Comparison of ENCODE assay signal across 8 mouse cellular contexts in genomic region chr14:76466641-76467323, GRCm38 (mm10). TPM values are rescaled to one million over a fixed set of nuclear protein-coding genes. Genes with fewer than 3 reads are reported as not detected.
DNase-seq lines count a peak whose midpoint lies in the region; ATAC-seq and TF ChIP-seq lines count a peak whose summit lies in the region.

No protein-coding gene starts in this region.

- peaks cover 41% of the 10 kb centered on the region for H3K4me1 ChIP-seq in embryonic facial prominence, embryonic 10.5 days
- 0 out of 2 replicates have a peak, but pooled peaks cover 3% of the 10 kb centered on the region for H3K4me1 ChIP-seq in kidney, adult 2 months (ENCODE audit: control insufficient read depth, insufficient read depth, low read length)
- H3K4me1 ChIP-seq in stomach, embryonic 15.5 days, result peaks cover 19% of the 10 kb centered on the region; the same call in 1 of the 2 replicates

- no peak overlapping the region for H3K4me3 ChIP-seq in embryonic facial prominence, embryonic 10.5 days
- H3K4me3 ChIP-seq in kidney, adult 2 months (ENCODE audit: insufficient read depth, low read depth, low read length), result no peak overlapping the region
- no peak overlapping the region for H3K4me3 ChIP-seq in myocyte
- H3K4me3 ChIP-seq in stomach, embryonic 15.5 days (replicated peaks), result no peak overlapping the region

- no peak overlapping the region for H3K9ac ChIP-seq in stomach, embryonic 15.5 days

- H3K79me2 ChIP-seq in myocyte (ENCODE audit: control insufficient read depth, insufficient read depth), result no peaks in the 10 kb centered on the region

- 27% methylated on average over 18 of the region's 18 CpGs for WGBS in embryonic facial prominence, embryonic 10.5 days
- WGBS in kidney, adult 2 months, result 40% methylated on average over 18 of the region's 18 CpGs
- WGBS in stomach, embryonic 15.5 days, result 35% methylated on average over 18 of the region's 18 CpGs

- H3K27ac ChIP-seq in embryonic facial prominence, embryonic 10.5 days (replicated peaks), result peak overlapping the region; percentile 48; the same call in 1 of the 2 replicates
- no peak overlapping the region for H3K27ac ChIP-seq in kidney, adult 2 months (ENCODE audit: insufficient read depth, low read depth, low read length)
- H3K27ac ChIP-seq in stomach, embryonic 15.5 days, result no peak overlapping the region

- peak; percentile 58 for TF ChIP-seq CTCF in kidney, adult 2 months (conservative IDR thresholded peaks at IDR 0.05; ENCODE audit: insufficient read depth, insufficient read length, low read depth, low read length)

- H3K9me3 ChIP-seq in embryonic facial prominence, embryonic 10.5 days, result no peaks in the 10 kb centered on the region
- no peaks in the 10 kb centered on the region for H3K9me3 ChIP-seq in stomach, embryonic 15.5 days

- DNase-seq in ovary, postnatal 10 days (ENCODE audit: low spot score), result peak; percentile 48
- no peak for DNase-seq in ovary, adult 18-20 months (ENCODE audit: low spot score)
- DNase-seq in embryonic facial prominence, embryonic 10.5 days (ENCODE audit: low spot score), result peak; percentile 85
- DNase-seq in heart, adult 8-10 months (ENCODE audit: low spot score), result peak; percentile 36
- peak; percentile 64 for DNase-seq in kidney, adult 2 months
- DNase-seq in liver, result peak; percentile 83

- H3K27me3 ChIP-seq in embryonic facial prominence, embryonic 10.5 days (replicated peaks; ENCODE audit: low read depth, poor library complexity, severe bottlenecking), result no peaks in the 10 kb centered on the region
- no peaks in the 10 kb centered on the region for H3K27me3 ChIP-seq in kidney, adult 2 months (replicated peaks; ENCODE audit: control insufficient read depth, insufficient read depth, low read length)
- H3K27me3 ChIP-seq in myocyte (ENCODE audit: control insufficient read depth, insufficient read depth, insufficient read length), result no peaks in the 10 kb centered on the region
- no peaks in the 10 kb centered on the region for H3K27me3 ChIP-seq in stomach, embryonic 15.5 days (replicated peaks)

- TF ChIP-seq POLR2A in kidney, adult 2 months (IDR thresholded peaks at IDR 0.05; ENCODE audit: low read depth, low read length), result no peak
- no peak for TF ChIP-seq POLR2A in myocyte (IDR thresholded peaks at IDR 0.05; ENCODE audit: insufficient read length, low read depth)

- peaks cover 19% of the 10 kb centered on the region for H3K36me3 ChIP-seq in embryonic facial prominence, embryonic 10.5 days (replicated peaks)
- H3K36me3 ChIP-seq in kidney, adult 2 months (ENCODE audit: control insufficient read depth, insufficient read depth, low read length), result no peaks in the 10 kb centered on the region
- no peaks in the 10 kb centered on the region for H3K36me3 ChIP-seq in myocyte (ENCODE audit: control insufficient read depth, insufficient read depth)
- 0 out of 2 replicates have a peak, but pooled peaks cover 5% of the 10 kb centered on the region for H3K36me3 ChIP-seq in stomach, embryonic 15.5 days

- peak; percentile 61 for ATAC-seq in stomach, embryonic 15.5 days (ENCODE audit: insufficient read depth, low FRiP score, low read depth)

- H3K4me2 ChIP-seq in myocyte (ENCODE audit: low read depth), result peak overlapping the region; percentile 58
- no peak overlapping the region for H3K4me2 ChIP-seq in stomach, embryonic 15.5 days

- H3ac ChIP-seq in myocyte (ENCODE audit: control insufficient read depth, insufficient read length), result no peak overlapping the region

TF ChIP-seq in myocyte, 11 proteins besides CTCF, POLR2A, EP300 and RAD21:
- TF ChIP-seq USF1 (IDR thresholded peaks at IDR 0.05; ENCODE audit: low read depth), result no peak
- TF ChIP-seq MAX (IDR thresholded peaks at IDR 0.05; ENCODE audit: low read depth), result no peak
- TF ChIP-seq MYOG (IDR thresholded peaks at IDR 0.05; ENCODE audit: control insufficient read depth in 1 of 3, insufficient read depth in 1 of 3, insufficient read length in 2 of 3, low read depth in 2 of 3), result no peak
- TF ChIP-seq POLR2AphosphoS2 (IDR thresholded peaks at IDR 0.05; ENCODE audit: insufficient read length, low read depth), result no peak
- TF ChIP-seq REST (IDR thresholded peaks at IDR 0.05; ENCODE audit: insufficient read depth, insufficient read length), result no peak
- no peak for TF ChIP-seq MYOD1 (IDR thresholded peaks at IDR 0.05; ENCODE audit: control insufficient read depth in 1 of 3, insufficient read length in 2 of 3, low read depth in 2 of 3)
- no peak for TF ChIP-seq TCF12 (IDR thresholded peaks at IDR 0.05; ENCODE audit: insufficient read depth, poor library complexity, severe bottlenecking)
- TF ChIP-seq TCF3 (IDR thresholded peaks at IDR 0.05; ENCODE audit: insufficient read length, low read depth), result no peak
- no peak for TF ChIP-seq SRF (IDR thresholded peaks at IDR 0.05; ENCODE audit: control insufficient read depth, insufficient read length, low read depth)
- no peak for TF ChIP-seq CEBPB (IDR thresholded peaks at IDR 0.05; ENCODE audit: insufficient read depth, poor library complexity, severe bottlenecking)
- no peak for TF ChIP-seq E2F4 (IDR thresholded peaks at IDR 0.05; ENCODE audit: insufficient read depth)
TF ChIP-seq in myocyte: peak in this region for 0.

RNA-seq across cellular contexts. Expression of gene Tsc22d1, which starts 52.0 kb away (rescaled TPM):
- polyA plus RNA-seq in embryonic facial prominence, embryonic 10.5 days (2016; fragmentation: Nextera tagmentation; extraction: Ambion mirVana), result 300 and 325 TPM in 2 replicates
- total RNA-seq in heart, adult 8-10 months (2022), result 100 to 1,000 TPM; 338 to 435 (median 378) TPM
- polyA plus RNA-seq in kidney, adult 2 months (2012; rRNA removed), result 137 and 153 TPM in 2 replicates
- polyA plus RNA-seq in myocyte (2012; fragmentation: generic; extraction: Trizol), result 281 TPM
- polyA plus RNA-seq in stomach, embryonic 15.5 days (2015; fragmentation: Nextera tagmentation; extraction: Ambion mirVana), result 474 and 525 TPM in 2 replicates
